Mouse (Mus musculus): ENCODE data around the gene Olfr539. TPM values are rescaled to one million over a fixed set of nuclear protein-coding genes. Genes with fewer than 3 reads are reported as not detected.
"Not testable (repeated sequence)": the region's sequence is repeated elsewhere in the genome, so short reads cannot be mapped to it uniquely, and the experiment has no call there.

Gene Olfr539
- not detected in 2 replicates for polyA plus RNA-seq (2015; fragmentation: Nextera tagmentation; extraction: Ambion mirVana)

DNA sequence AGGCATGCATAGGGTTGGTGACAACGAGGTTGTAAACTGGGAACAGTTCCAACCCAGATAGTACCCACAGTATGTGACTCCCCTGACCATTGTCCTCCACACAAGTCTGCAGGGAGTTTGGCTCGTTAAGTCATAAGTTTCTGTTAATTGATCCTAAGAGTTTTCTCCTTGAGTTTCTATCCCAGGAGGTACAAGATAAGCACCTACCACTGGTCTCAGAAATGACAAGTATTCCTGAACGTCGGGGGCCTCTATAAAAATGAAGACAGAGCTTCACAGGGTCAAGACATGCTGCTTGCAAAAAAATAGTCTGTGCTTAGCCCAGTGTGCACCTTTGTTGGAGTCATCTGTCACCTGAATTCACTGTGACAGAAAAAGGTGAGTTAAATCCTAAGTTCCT lies at the start of gene Olfr539:
Gene Olfr539, plus strand, starts transcription at position 301 of the 400 bp plus-strand sequence.
- no peaks in the 10 kb centered on the region for H3K9me3 ChIP-seq (replicated peaks)
- no peak within 1 kb of the TSS for H3K27ac ChIP-seq
- WGBS, result 72% methylated on average over 4 of the region's 4 CpGs

DNA sequence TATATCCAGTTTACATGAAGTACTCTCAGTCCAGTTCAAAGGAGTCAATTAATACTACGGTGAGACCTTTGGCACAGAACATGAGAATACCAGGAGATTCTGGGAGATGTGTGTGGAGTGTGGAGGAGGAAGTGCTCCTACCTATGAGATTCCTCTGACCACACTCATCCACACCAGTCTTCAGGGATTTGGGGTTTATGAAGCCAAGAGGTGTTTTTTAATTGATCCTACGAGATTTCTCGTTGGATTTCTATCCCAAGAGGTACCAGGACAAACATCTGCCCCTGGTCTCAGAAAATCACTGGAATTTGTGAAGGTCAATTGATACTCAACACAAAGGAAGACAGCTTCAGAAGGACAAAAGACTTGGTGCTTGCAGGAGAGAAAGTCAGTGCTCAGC lies 31.1 kb upstream of the Olfr539 start, which contains the start of gene Olfr61:
Gene Olfr61, plus strand, starts transcription at position 301 of the 400 bp plus-strand sequence.
- not testable (repeated sequence) for H3K4me3 ChIP-seq (replicated peaks); ATAC-seq (replicated peaks; ENCODE audit: low FRiP score); H3K9ac ChIP-seq; H3K4me2 ChIP-seq; H3K27ac ChIP-seq; H3K4me1 ChIP-seq; H3K36me3 ChIP-seq; H3K9me3 ChIP-seq (replicated peaks); H3K27me3 ChIP-seq
- WGBS, result 87% methylated on average over 3 of the region's 3 CpGs

More for the DNA sequence above, at the start of gene Olfr539:
- no peak within 1 kb of the TSS for H3K9ac ChIP-seq
- ATAC-seq (replicated peaks; ENCODE audit: low FRiP score), result no peak
- no peaks in the 10 kb centered on the region for H3K36me3 ChIP-seq
- no peaks in the 10 kb centered on the region for H3K4me1 ChIP-seq
- H3K4me3 ChIP-seq (replicated peaks), result no peak within 1 kb of the TSS
- H3K4me2 ChIP-seq, result no peak within 1 kb of the TSS
- H3K27me3 ChIP-seq, result no peaks in the 10 kb centered on the region

DNA sequence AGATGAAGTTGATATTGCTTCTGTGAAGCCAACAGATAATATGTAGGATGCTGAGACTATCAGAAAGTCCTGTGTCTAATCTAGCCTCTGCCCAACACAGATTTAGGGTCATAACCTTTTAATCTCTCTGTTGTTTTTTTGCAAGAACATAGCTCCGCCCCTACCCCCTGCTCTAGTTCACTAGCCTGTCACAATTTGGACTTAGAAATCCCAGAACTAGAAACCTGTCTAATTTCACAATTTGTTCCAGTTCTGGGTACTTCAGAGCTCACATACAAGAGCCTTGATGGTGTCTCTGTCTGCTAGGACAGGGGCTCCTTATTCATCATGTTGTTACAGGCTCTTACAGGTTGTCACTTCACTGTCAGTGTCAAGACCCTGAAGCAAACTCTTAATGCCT lies 29.2 kb upstream of the Olfr539 start:
- H3K36me3 ChIP-seq, result no peaks in the 10 kb centered on the region
- no peak overlapping the region for H3K27ac ChIP-seq
- no peak overlapping the region for H3K9ac ChIP-seq
- no peak overlapping the region for H3K4me3 ChIP-seq (replicated peaks)
- no peaks in the 10 kb centered on the region for H3K9me3 ChIP-seq (replicated peaks)
- no peaks in the 10 kb centered on the region for H3K4me1 ChIP-seq
- 69% methylated on average over 1 of the region's 1 CpGs for WGBS
- ATAC-seq (replicated peaks; ENCODE audit: low FRiP score), result no peak
- no peaks in the 10 kb centered on the region for H3K27me3 ChIP-seq
- H3K4me2 ChIP-seq, result no peak overlapping the region

- H3K36me3 ChIP-seq, result no peaks in the 10 kb centered on the region
- no peaks in the 10 kb centered on the region for H3K27me3 ChIP-seq
- H3K9me3 ChIP-seq (replicated peaks), result no peaks in the 10 kb centered on the region
- no peak within 1 kb of the TSS for H3K9ac ChIP-seq
- no peak within 1 kb of the TSS for H3K4me2 ChIP-seq
- no peak within 1 kb of the TSS for H3K27ac ChIP-seq
- no peak within 1 kb of the TSS for H3K4me3 ChIP-seq (replicated peaks)
- no peaks in the 10 kb centered on the region for H3K4me1 ChIP-seq
- WGBS, result 86% methylated on average over 1 of the region's 1 CpGs
- ATAC-seq (replicated peaks; ENCODE audit: low FRiP score), result no peak
Measured at GRCm38 (mm10) chr7:140646152-140646551, 13.6 kb upstream of the Olfr539 start, which contains the start of gene Olfr53. TSS of gene Olfr53 (plus strand) at chr7:140646452.

DNA sequence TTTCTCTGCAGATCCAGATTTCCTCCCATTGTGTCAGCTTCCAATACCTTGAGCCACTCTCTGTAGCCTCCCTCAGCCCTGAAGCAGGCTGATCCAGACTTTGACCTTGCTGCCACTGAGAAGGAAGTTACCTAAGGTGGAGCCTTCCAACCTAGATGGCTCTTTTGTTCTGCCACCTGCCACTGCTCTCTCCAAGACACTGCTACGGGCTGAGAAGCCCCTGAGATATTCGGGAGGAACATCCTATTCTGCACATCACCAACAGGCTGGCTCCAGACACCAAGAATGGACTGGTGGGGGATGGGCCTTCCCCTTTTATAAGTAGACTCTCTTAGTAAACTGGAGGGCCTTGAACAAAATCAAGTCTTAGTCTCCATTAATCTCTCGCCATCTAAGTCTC lies 11.0 kb downstream of the Olfr539 start:
- not testable (repeated sequence) for H3K27me3 ChIP-seq; H3K4me3 ChIP-seq (replicated peaks); H3K27ac ChIP-seq; ATAC-seq (replicated peaks; ENCODE audit: low FRiP score); H3K9me3 ChIP-seq (replicated peaks); H3K4me1 ChIP-seq; H3K9ac ChIP-seq; H3K36me3 ChIP-seq; H3K4me2 ChIP-seq
- WGBS, result 71% methylated on average over 3 of the region's 3 CpGs

GRCm38 (mm10) chr7:140675863-140676262 lies 16.1 kb downstream of the Olfr539 start:
- Histone ChIP-seq H3K4me2 (no peak overlapping the region), H3K9ac (no peak overlapping the region), H3K27ac (no peak overlapping the region), H3K4me3 (replicated peaks) (no peak overlapping the region), H3K27me3 (no peaks in the 10 kb centered on the region), H3K4me1 (no peaks in the 10 kb centered on the region), H3K9me3 (replicated peaks) (no peaks in the 10 kb centered on the region), H3K36me3 (no peaks in the 10 kb centered on the region)
- under 1% methylated on average over 6 of the region's 6 CpGs for WGBS
- ATAC-seq (replicated peaks; ENCODE audit: low FRiP score), result no peak

DNA sequence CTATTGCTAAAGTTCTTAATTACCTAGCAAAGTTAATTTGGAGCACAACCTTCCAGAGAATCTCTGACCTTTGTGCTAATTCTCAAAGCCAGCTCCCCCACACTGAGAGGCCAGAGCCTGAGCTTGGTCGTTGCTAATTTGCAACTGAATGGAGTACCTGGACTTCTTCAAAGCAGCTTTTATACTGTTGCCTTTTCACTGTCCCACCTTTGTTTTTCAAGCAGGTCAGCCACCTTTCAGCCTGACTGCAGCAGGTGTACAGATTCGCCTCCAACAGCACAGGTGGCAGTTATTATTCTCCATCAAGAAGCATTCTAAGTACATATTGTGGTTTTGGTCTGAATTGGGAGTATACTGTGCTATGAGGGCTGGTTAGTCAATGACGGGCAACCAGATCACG lies 19.9 kb downstream of the Olfr539 start:
- WGBS, result 68% methylated on average over 4 of the region's 4 CpGs

GRCm38 (mm10) chr7:140681651-140682050 lies 21.9 kb downstream of the Olfr539 start, which contains the start of gene Olfr45:
TSS of gene Olfr45 (plus strand) at chr7:140681951.
- no peak for ATAC-seq (replicated peaks; ENCODE audit: low FRiP score)
- no peaks in the 10 kb centered on the region for H3K36me3 ChIP-seq
- H3K9ac ChIP-seq, result no peak within 1 kb of the TSS
- 97% methylated on average over 1 of the region's 1 CpGs for WGBS
- no peak within 1 kb of the TSS for H3K27ac ChIP-seq
- no peak within 1 kb of the TSS for H3K4me3 ChIP-seq (replicated peaks)
- H3K4me2 ChIP-seq, result no peak within 1 kb of the TSS
- H3K4me1 ChIP-seq, result no peaks in the 10 kb centered on the region
- H3K9me3 ChIP-seq (replicated peaks), result no peaks in the 10 kb centered on the region
- no peaks in the 10 kb centered on the region for H3K27me3 ChIP-seq

More for the DNA sequence above, 19.9 kb downstream of the Olfr539 start:
- H3K9me3 ChIP-seq (replicated peaks); H3K36me3 ChIP-seq; H3K27me3 ChIP-seq; ATAC-seq (replicated peaks; ENCODE audit: low FRiP score); H3K27ac ChIP-seq; H3K4me1 ChIP-seq; H3K4me2 ChIP-seq; H3K9ac ChIP-seq; H3K4me3 ChIP-seq (replicated peaks): not testable (repeated sequence)

DNA sequence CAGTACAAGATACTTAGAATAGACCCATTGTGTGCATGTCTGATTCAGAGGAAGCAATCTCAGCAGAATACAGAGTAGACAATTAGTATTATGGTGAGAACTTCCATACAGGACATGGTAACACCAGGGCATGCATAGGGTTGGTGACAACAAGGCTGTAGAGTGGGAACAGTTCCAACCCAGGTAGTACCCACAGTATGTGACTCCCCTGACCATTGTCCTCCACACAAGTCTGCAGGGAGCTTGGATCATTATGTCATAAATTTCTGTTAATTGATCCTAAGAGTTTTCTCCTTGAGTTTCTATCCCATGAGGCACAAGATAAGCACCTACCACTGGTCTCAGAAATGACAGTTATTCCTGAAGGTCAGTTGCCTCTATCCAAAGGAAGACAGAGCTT lies 37.2 kb downstream of the Olfr539 start, which contains the start of gene Olfr541:
Gene Olfr541, plus strand, starts transcription at position 301 of the 400 bp plus-strand sequence.
- no peaks in the 10 kb centered on the region for H3K4me1 ChIP-seq
- H3K4me3 ChIP-seq (replicated peaks), result no peak within 1 kb of the TSS
- H3K36me3 ChIP-seq, result no peaks in the 10 kb centered on the region
- no peaks in the 10 kb centered on the region for H3K9me3 ChIP-seq (replicated peaks)
- H3K4me2 ChIP-seq, result no peak within 1 kb of the TSS
- no peaks in the 10 kb centered on the region for H3K27me3 ChIP-seq
- H3K27ac ChIP-seq, result no peak within 1 kb of the TSS
- H3K9ac ChIP-seq, result no peak within 1 kb of the TSS
- no peak for ATAC-seq (replicated peaks; ENCODE audit: low FRiP score)

GRCm38 (mm10) chr7:140706348-140706747 lies 46.6 kb downstream of the Olfr539 start:
- H3K4me2 ChIP-seq, result no peak overlapping the region
- no peak overlapping the region for H3K9ac ChIP-seq
- WGBS, result 71% methylated on average over 2 of the region's 2 CpGs
- H3K9me3 ChIP-seq (replicated peaks), result no peaks in the 10 kb centered on the region
- H3K4me3 ChIP-seq (replicated peaks), result no peak overlapping the region
- ATAC-seq (replicated peaks; ENCODE audit: low FRiP score), result no peak
- H3K27ac ChIP-seq, result no peak overlapping the region
- no peaks in the 10 kb centered on the region for H3K36me3 ChIP-seq
- H3K27me3 ChIP-seq, result no peaks in the 10 kb centered on the region
- H3K4me1 ChIP-seq, result no peaks in the 10 kb centered on the region

- Histone ChIP-seq H3K4me3 (replicated peaks) (no peak overlapping the region), H3K4me1 (no peaks in the 10 kb centered on the region), H3K27me3 (no peaks in the 10 kb centered on the region), H3K9me3 (replicated peaks) (no peaks in the 10 kb centered on the region), H3K9ac (no peak overlapping the region), H3K36me3 (no peaks in the 10 kb centered on the region), H3K4me2 (no peak overlapping the region), H3K27ac (no peak overlapping the region)
- 77% methylated on average over 6 of the region's 6 CpGs for WGBS
- ATAC-seq (replicated peaks; ENCODE audit: low FRiP score), result no peak
Measured at GRCm38 (mm10) chr7:140707536-140708284, 48.0 kb downstream of the Olfr539 start.

DNA sequence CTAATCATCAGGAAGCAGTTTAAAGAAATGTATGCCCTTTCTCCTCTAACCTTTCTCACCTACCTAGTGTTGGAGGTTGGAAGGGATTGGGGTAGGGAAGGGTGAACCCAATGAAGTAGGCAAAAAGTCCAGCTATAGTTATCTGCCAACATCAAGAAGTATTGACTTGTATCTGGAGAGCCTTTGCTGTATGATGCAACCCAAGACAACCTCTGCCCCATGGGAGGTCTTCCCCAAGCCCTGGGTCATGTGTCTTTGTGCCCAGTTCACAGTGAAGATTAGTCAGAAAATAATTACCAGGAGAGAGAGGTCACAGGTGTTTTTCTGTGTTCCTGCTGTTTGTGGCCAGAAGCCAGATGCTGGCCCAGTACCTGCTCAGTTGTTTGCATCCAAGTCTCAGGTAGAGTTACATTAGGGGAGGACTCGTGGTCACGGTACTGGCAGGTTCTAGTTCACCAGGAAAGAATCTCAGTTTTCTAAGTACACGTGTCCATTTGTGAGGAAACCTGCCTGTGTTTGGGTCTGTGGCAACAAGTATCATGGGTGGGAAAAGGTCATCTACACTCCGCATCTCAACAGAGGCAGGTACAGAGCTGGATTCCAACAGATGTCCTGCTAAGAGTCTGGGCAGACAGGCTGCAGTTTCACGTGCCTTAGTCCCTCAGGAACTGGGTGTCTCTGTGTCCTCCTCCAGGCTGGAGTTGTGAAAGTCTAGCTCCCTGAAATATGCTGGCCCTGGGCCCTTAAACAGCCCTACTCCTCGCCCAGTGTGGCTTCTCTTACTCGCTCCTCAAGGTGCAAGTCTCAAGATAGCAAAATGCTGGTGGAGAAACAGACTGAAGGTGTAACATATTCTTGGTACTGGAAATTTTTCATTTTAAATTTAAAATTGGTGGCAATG lies 57.7 kb downstream of the Olfr539 start:
- Histone ChIP-seq H3K27me3 (no peaks in the 10 kb centered on the region), H3K9ac (no peak overlapping the region), H3K9me3 (replicated peaks) (no peaks in the 10 kb centered on the region), H3K4me3 (replicated peaks) (no peak overlapping the region), H3K27ac (no peak overlapping the region), H3K4me2 (no peak overlapping the region), H3K36me3 (no peaks in the 10 kb centered on the region), H3K4me1 (no peaks in the 10 kb centered on the region)
- no peak for ATAC-seq (replicated peaks; ENCODE audit: low FRiP score)
- WGBS, result 81% methylated on average over 7 of the region's 7 CpGs
